Mouse (Mus musculus) liver, adult 2 months (tissue): Measurements from ENCODE around the gene Plxnd1. TPM values are rescaled to one million over a fixed set of nuclear protein-coding genes. Genes with fewer than 3 reads are reported as not detected.

Experiments used
- DNase-seq: peaks from one replicate; pipeline ENCODE4 v3.0.0-alpha.2; 2011; ENCODE audit warnings: low read depth, low spot score; ENCODE audit errors: extremely low read depth
- H3K27ac ChIP-seq: fragments of 200-500 bp; replicated peaks from 2 replicates; pipeline ENCODE4 v1.5.1; 2012; ENCODE audit warnings: low read depth, mild to moderate bottlenecking, control low read depth, inconsistent platforms, low read length; ENCODE audit not compliant: insufficient read depth
- H3K27me3 ChIP-seq: fragments of 200-500 bp; 2 replicates; pipeline ENCODE4 v1.6.1; 2012; ENCODE audit warnings: mild to moderate bottlenecking, moderate library complexity, low read length, inconsistent platforms; ENCODE audit not compliant: control insufficient read depth, insufficient read depth
- H3K36me3 ChIP-seq: fragments of 200-500 bp; 2 replicates; pipeline ENCODE4 v1.6.1; 2012; ENCODE audit warnings: low read length, inconsistent platforms; ENCODE audit not compliant: control insufficient read depth, insufficient read depth
- H3K4me1 ChIP-seq: fragments of 200-500 bp; 2 replicates; pipeline ENCODE4 v1.6.1; 2011; ENCODE audit warnings: low read length; ENCODE audit not compliant: control insufficient read depth, insufficient read depth
- H3K4me3 ChIP-seq: fragments of 200-500 bp; 2 replicates; pipeline ENCODE4 v1.5.1; 2011; ENCODE audit warnings: low read depth, mild to moderate bottlenecking, control low read depth, low read length, moderate library complexity; ENCODE audit not compliant: insufficient read depth
- H3K79me2 ChIP-seq: fragments of 200-500 bp; 2 replicates; pipeline ENCODE4 v1.6.1; 2012; ENCODE audit warnings: inconsistent platforms, mild to moderate bottlenecking, low read length, moderate library complexity; ENCODE audit not compliant: control insufficient read depth, insufficient read depth
- H3K9ac ChIP-seq: fragments of 200-500 bp; 2 replicates; pipeline ENCODE4 v1.6.1; 2012; ENCODE audit warnings: low read depth, mild to moderate bottlenecking, control low read depth, inconsistent platforms, low read length
- CTCF ChIP-seq: fragments of 200-500 bp; IDR thresholded peaks from 2 replicates; pipeline ENCODE4 v1.5.1; 2011; ENCODE audit warnings: low read depth, low read length, control low read depth
- POLR2A ChIP-seq: fragments of 200-500 bp; IDR thresholded peaks from 2 replicates; pipeline ENCODE4 v1.6.1; 2011; ENCODE audit warnings: low read length, control low read depth; ENCODE audit not compliant: insufficient read depth; ENCODE audit errors: extremely low read depth
- WGBS: fragments of 180-500 bp; shearing (Covaris S2); methylation state at CpG from one replicate; pipeline ENCODE4 v1.1.7; 2018; 5-methylcytosine and 5-hydroxymethylcytosine counted together
- polyA plus RNA-seq: library from polyadenylated mRNA; depleted of rRNA; stranded (reverse); fragments of >200 nt; gene quantifications from 2 replicates; pipeline ENCODE4 v1.2.3, GENCODE M21; 2012
- total RNA-seq: library from RNA; depleted of rRNA; stranded (reverse); fragments of >200 nt; gene quantifications from 2 replicates; pipeline ENCODE4 v1.2.3, GENCODE M21; 2014

The Plxnd1 gene
- total and polyA plus RNA-seq, 2 experiments = 12.4 to 18.4 TPM

DNA sequence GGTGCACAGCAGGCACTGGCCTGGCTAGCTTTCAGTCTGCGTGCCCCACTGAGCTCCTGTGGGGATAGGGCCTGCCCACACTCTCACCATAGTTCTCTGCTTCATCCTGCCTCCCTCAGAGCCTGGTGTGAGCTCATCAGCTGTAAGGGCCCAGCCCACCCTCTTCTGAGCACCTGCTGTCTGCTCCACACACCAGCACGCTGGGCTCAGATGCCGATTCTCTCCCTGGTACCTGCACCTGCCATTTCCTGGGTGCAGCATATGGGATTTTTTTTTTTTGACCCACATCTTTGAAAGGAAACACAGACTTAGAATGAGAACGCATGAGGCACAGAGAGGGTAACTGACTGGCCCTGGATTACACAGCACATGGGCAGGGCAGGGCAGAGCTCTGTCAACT, 5.2 kb downstream of the Plxnd1 start:
- Histone ChIP-seq H3K27ac (no peak overlapping the region), H3K36me3 (no peaks in the 10 kb centered on the region), H3K4me1 (no peaks in the 10 kb centered on the region; the same call in 1 of the 2 replicates), H3K27me3 (peaks cover 9% of the 10 kb centered on the region; the same call in 1 of the 2 replicates), H3K4me3 (peak overlapping the region; percentile 35; the same call in 1 of the 2 replicates), H3K79me2 (peaks cover 10% of the 10 kb centered on the region; the same call in 1 of the 2 replicates), H3K9ac (peak overlapping the region; percentile 33; the same call in 1 of the 2 replicates)
- WGBS = 77% methylated on average over 4 of the region's 4 CpGs
- TF ChIP-seq POLR2A = no peak
- no peak for TF ChIP-seq CTCF
- DNase-seq = no peak

DNA sequence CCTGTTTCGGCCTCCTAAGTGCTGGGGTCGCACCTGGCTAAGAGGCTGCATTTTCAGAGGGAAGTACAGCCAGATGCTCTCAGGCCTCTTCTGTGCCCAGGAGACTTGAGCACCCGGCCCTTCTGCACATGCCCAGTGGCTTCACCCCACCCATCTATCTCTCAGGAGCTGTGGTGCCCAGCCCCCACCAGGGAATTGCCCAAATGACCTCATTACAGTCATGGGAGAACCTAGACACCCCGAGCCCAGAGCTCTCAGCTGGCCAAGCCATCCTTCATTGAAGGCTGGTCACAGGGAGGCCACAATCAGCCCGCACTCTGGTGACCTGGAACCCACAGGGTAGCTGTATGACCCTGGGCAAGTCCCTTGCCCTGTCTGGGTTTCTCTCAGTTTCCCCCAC, 5.8 kb downstream of the Plxnd1 start:
- Histone ChIP-seq H3K36me3 (no peaks in the 10 kb centered on the region), H3K79me2 (peaks cover 10% of the 10 kb centered on the region; the same call in 1 of the 2 replicates), H3K4me1 (no peaks in the 10 kb centered on the region; the same call in 1 of the 2 replicates), H3K27ac (no peak overlapping the region), H3K27me3 (peaks cover 5% of the 10 kb centered on the region; the same call in 1 of the 2 replicates), H3K9ac (peak overlapping the region; percentile 33; the same call in 1 of the 2 replicates), H3K4me3 (peak overlapping the region; percentile 2; the same call in 1 of the 2 replicates)
- TF ChIP-seq POLR2A (no peak), CTCF (no peak)
- DNase-seq = no peak
- 64% methylated on average over 5 of the region's 5 CpGs for WGBS

GRCm38 (mm10) chr6:115987096-115987747, 7.6 kb downstream of the Plxnd1 start:
- TF ChIP-seq POLR2A (no peak), CTCF (no peak)
- WGBS = 68% methylated on average over 9 of the region's 9 CpGs
- no peaks in the 10 kb centered on the region for H3K36me3 ChIP-seq
- no peak overlapping the region for H3K27ac ChIP-seq
- H3K4me1 ChIP-seq = no peaks in the 10 kb centered on the region; the same call in 1 of the 2 replicates
- no peak overlapping the region for H3K9ac ChIP-seq
- peak overlapping the region; percentile 22; the same call in 1 of the 2 replicates for H3K4me3 ChIP-seq
- DNase-seq = no peak
- H3K27me3 ChIP-seq = no peaks in the 10 kb centered on the region
- peaks cover 7% of the 10 kb centered on the region; the same call in 1 of the 2 replicates for H3K79me2 ChIP-seq

DNA sequence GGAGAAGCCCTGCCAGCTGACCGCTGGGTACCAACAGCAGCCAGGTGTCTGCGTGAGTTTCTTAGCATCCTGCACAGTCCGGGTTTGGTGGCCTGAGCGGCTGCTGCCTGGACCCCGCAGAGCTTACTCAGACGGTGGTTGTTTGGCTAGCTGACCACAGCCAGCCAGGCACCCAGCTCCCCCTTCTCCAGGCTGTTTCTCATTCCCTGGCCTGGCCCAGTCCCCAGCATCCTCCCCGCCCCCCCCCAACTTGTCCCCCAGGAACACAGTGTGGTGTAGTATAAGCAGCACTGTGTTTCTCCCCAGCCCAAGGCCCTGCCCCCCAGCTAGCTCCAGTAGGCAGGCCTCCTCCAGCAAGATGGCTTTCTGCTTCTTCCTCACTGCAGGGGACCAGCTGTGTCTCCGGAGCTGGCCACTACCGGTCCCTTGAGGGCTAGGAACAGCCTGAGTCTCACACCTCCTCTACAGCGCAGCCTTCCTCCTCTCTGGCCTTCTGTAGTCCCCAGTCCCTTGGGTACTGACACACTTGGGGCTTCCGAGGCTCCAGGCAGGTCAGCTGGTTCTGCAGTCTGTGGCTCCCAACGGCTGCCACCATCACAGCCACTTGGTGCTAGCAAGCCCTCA, 8.2 kb downstream of the Plxnd1 start:
- H3K79me2 ChIP-seq = peaks cover 7% of the 10 kb centered on the region; the same call in 1 of the 2 replicates
- no peaks in the 10 kb centered on the region; the same call in 1 of the 2 replicates for H3K4me1 ChIP-seq
- TF ChIP-seq CTCF (no peak), POLR2A (no peak)
- no peak overlapping the region for H3K27ac ChIP-seq
- H3K9ac ChIP-seq = 0 out of 2 replicates have a peak overlapping the region, but pooled peaks have one; percentile 2
- DNase-seq = no peak
- 70% methylated on average over 12 of the region's 12 CpGs for WGBS
- no peaks in the 10 kb centered on the region for H3K27me3 ChIP-seq
- H3K4me3 ChIP-seq = peak overlapping the region; percentile 22; the same call in 1 of the 2 replicates
- H3K36me3 ChIP-seq = no peaks in the 10 kb centered on the region

DNA sequence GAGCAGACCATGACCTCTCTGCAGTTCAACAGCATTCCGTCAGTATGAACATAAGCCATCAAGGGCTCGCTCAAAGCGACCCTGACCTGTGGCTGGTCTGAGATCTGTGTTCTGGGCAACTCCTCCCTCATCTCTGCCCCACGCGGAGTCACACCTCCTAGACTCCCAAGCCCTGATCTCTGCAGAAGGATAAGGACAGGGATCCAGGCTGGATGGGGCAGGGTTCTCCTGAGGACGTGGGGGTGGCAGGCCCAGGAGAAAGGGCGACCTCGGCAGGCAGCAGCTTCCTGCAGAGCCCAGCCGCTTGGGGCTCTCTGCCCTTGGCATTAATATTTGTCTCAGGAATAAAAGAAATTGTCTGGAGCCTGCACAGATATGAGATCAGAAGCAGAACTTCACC, 9.2 kb downstream of the Plxnd1 start:
- 65% methylated on average over 9 of the region's 9 CpGs for WGBS
- H3K36me3 ChIP-seq = no peaks in the 10 kb centered on the region
- peaks cover 6% of the 10 kb centered on the region; the same call in 1 of the 2 replicates for H3K79me2 ChIP-seq
- H3K4me1 ChIP-seq = no peaks in the 10 kb centered on the region; the same call in 1 of the 2 replicates
- no peak overlapping the region for H3K9ac ChIP-seq
- no peak for DNase-seq
- H3K27ac ChIP-seq = no peak overlapping the region
- TF ChIP-seq CTCF = no peak
- TF ChIP-seq POLR2A = no peak
- no peaks in the 10 kb centered on the region for H3K27me3 ChIP-seq
- H3K4me3 ChIP-seq = no peak overlapping the region

DNA sequence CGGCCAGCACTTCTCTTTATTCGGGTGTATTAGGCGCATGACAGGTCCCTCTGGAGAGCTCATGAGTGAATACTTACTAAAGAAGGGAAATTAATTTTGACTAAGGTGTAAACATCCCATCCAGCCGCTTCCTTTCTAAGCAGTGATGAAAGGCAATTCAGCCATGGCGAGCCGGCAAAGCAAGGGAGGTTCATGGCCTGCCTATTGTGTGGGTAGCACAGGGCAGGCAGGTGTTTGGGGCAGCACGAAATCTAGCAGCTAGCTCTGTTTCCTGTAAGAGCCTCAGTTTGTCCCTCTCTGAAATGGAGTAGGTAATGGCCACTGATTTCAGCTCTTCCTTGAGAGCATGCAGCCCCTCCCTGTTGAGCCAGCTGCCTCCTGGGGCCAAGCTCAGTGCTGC, 10.2 kb downstream of the Plxnd1 start:
- no peak overlapping the region for H3K9ac ChIP-seq
- H3K27me3 ChIP-seq = no peaks in the 10 kb centered on the region
- no peaks in the 10 kb centered on the region for H3K36me3 ChIP-seq
- H3K27ac ChIP-seq = no peak overlapping the region
- DNase-seq = no peak
- H3K4me3 ChIP-seq = no peak overlapping the region
- no peaks in the 10 kb centered on the region; the same call in 1 of the 2 replicates for H3K4me1 ChIP-seq
- 75% methylated on average over 7 of the region's 7 CpGs for WGBS
- no peak for TF ChIP-seq CTCF
- no peak for TF ChIP-seq POLR2A
- peaks cover 3% of the 10 kb centered on the region; the same call in 1 of the 2 replicates for H3K79me2 ChIP-seq
